Comparison of ENCODE assay signal across 16 mouse cellular contexts in genomic region chr17:72275391-72275904, GRCm38 (mm10).
DNase-seq lines count a peak whose midpoint lies in the region; ATAC-seq and TF ChIP-seq lines count a peak whose summit lies in the region.
"Had no signal": no experiment of that assay in that cellular context is flagged by ENCODE, and none has a peak within 500 bp of the region (broad histone marks: within the 10 kb centered on the region; RNA-seq: fewer than 3 reads in every experiment).

No protein-coding gene starts in this region.

- WGBS in heart, embryonic 11.5 days (ENCODE audit: insufficient replicate concordance): 17% methylated on average over 8 of the region's 8 CpGs
- 17% methylated on average over 8 of the region's 8 CpGs for WGBS in heart, embryonic 15.5 days

- peak; percentile 76 for ATAC-seq in heart, embryonic 11.5 days (replicated peaks; ENCODE audit: insufficient number of reproducible peaks, low FRiP score, low TSS enrichment)
- ATAC-seq in heart, embryonic 15.5 days (replicated peaks; ENCODE audit: insufficient number of reproducible peaks, insufficient read depth, low FRiP score, low read depth): peak; percentile 88
- ATAC-seq: hindbrain, embryonic 16.5 days had no signal

- H3K36me3 ChIP-seq in heart, embryonic 11.5 days (ENCODE audit: control insufficient read depth, insufficient read depth, low read length): no peaks in the 10 kb centered on the region
- no peaks in the 10 kb centered on the region for H3K36me3 ChIP-seq in heart, embryonic 15.5 days
- H3K36me3 ChIP-seq in myocyte (ENCODE audit: control insufficient read depth, insufficient read depth): no peaks in the 10 kb centered on the region
- H3K36me3 ChIP-seq: neural tube, embryonic 13.5 days had no signal

- H3ac ChIP-seq in myocyte (ENCODE audit: control insufficient read depth, insufficient read length): no peak overlapping the region

- H3K4me1 ChIP-seq in heart, embryonic 11.5 days (ENCODE audit: control insufficient read depth, insufficient read depth, low read length): peaks cover 3% of the 10 kb centered on the region; the same call in 1 of the 2 replicates
- H3K4me1 ChIP-seq in heart, embryonic 15.5 days (replicated peaks): peaks cover 14% of the 10 kb centered on the region
- H3K4me1 ChIP-seq: neural tube, embryonic 13.5 days had no signal

- peak overlapping the region; percentile 24 for H3K4me2 ChIP-seq in heart, embryonic 11.5 days
- H3K4me2 ChIP-seq in heart, embryonic 15.5 days: peak overlapping the region; percentile 22
- peak overlapping the region; percentile 54 for H3K4me2 ChIP-seq in myocyte (ENCODE audit: low read depth)
- H3K4me2 ChIP-seq: neural tube, embryonic 13.5 days had no signal

- no peak overlapping the region for H3K4me3 ChIP-seq in heart, embryonic 11.5 days (ENCODE audit: low read depth, low read length)
- H3K4me3 ChIP-seq in heart, embryonic 15.5 days: 0 out of 2 replicates have a peak overlapping the region, but pooled peaks have one; percentile 11
- H3K4me3 ChIP-seq in myocyte: no peak overlapping the region
- H3K4me3 ChIP-seq: neural tube, embryonic 13.5 days had no signal

- H3K27me3 ChIP-seq in heart, embryonic 11.5 days (ENCODE audit: control insufficient read depth, insufficient read depth, low read length): no peaks in the 10 kb centered on the region
- H3K27me3 ChIP-seq in heart, embryonic 15.5 days: no peaks in the 10 kb centered on the region
- no peaks in the 10 kb centered on the region for H3K27me3 ChIP-seq in myocyte (ENCODE audit: control insufficient read depth, insufficient read depth, insufficient read length)
- H3K27me3 ChIP-seq: neural tube, embryonic 13.5 days had no signal

- H3K9me3 ChIP-seq in heart, embryonic 11.5 days (replicated peaks; ENCODE audit: control insufficient read depth, low read length): 0 out of 2 replicates have a peak, but pooled peaks cover 2% of the 10 kb centered on the region
- no peaks in the 10 kb centered on the region for H3K9me3 ChIP-seq in heart, embryonic 15.5 days (replicated peaks)
- H3K9me3 ChIP-seq: neural tube, embryonic 13.5 days had no signal

- H3K79me2 ChIP-seq in myocyte (ENCODE audit: control insufficient read depth, insufficient read depth): no peaks in the 10 kb centered on the region

- no peak for TF ChIP-seq POLR2A in myocyte (IDR thresholded peaks at IDR 0.05; ENCODE audit: insufficient read length, low read depth)

- no peak overlapping the region for H3K9ac ChIP-seq in heart, embryonic 11.5 days (ENCODE audit: low read depth, low read length)
- H3K9ac ChIP-seq in heart, embryonic 15.5 days: no peak overlapping the region
- H3K9ac ChIP-seq: neural tube, embryonic 13.5 days had no signal

- no peak overlapping the region for H3K27ac ChIP-seq in heart, embryonic 11.5 days (ENCODE audit: low read depth, low read length)
- peak overlapping the region; percentile 49 for H3K27ac ChIP-seq in heart, embryonic 15.5 days
- H3K27ac ChIP-seq: macrophage; neural tube, embryonic 13.5 days had no signal

- DNase-seq in heart, adult 8-10 months (ENCODE audit: low spot score): no peak
- DNase-seq in NIH3T3 (ENCODE audit: low read depth): peak; percentile 62
- DNase-seq in urinary bladder, postnatal 36 days (ENCODE audit: low spot score in 2 of 2): no peak
- DNase-seq in left cerebral cortex, adult 11 months (ENCODE audit: low spot score): no peak
- DNase-seq in right cerebral cortex, postnatal 25 days: no peak
- DNase-seq: cerebellum, adult 9-10 months; embryo, embryonic 11 days; kidney, adult 8-10 months; kidney, postnatal 4 days; thymus, postnatal 36 days had no signal

TF ChIP-seq in myocyte, 11 proteins besides CTCF, POLR2A, EP300 and RAD21:
- no peak for TF ChIP-seq SRF (IDR thresholded peaks at IDR 0.05; ENCODE audit: control insufficient read depth, insufficient read length, low read depth)
- TF ChIP-seq TCF12 (IDR thresholded peaks at IDR 0.05; ENCODE audit: insufficient read depth, poor library complexity, severe bottlenecking): no peak
- no peak for TF ChIP-seq MAX (IDR thresholded peaks at IDR 0.05; ENCODE audit: low read depth)
- TF ChIP-seq CEBPB (IDR thresholded peaks at IDR 0.05; ENCODE audit: insufficient read depth, poor library complexity, severe bottlenecking): no peak
- TF ChIP-seq MYOD1 (IDR thresholded peaks at IDR 0.05; ENCODE audit: control insufficient read depth in 1 of 3, insufficient read length in 2 of 3, low read depth in 2 of 3): no peak
